Comparison of ENCODE assay signal across 19 mouse cellular contexts in the genomic region with DNA sequence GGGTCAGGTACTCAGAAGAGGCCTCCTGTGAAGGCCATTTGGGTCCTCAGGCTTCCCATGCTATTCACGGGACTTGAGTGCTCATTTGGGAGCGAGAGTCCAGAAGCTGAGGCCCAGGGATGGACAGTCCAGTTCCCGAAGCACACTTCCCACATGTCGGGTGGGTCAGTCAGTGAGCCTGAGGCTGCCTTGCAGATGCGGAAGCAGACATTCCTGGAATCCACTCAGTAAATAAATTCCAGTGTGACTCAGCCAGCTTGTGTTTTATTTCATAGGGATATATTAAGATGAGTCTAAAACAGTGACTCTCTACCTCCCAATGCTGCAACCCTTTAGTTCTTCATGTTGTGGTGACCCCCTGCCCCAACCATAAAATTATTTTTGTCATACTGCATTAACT. TPM values are rescaled to one million over a fixed set of nuclear protein-coding genes. Genes with fewer than 3 reads are reported as not detected.
A peak's percentile ranks its signal among the peaks of the same experiment; 100 is the strongest.
DNase-seq lines count a peak whose midpoint lies in the region; ATAC-seq and TF ChIP-seq lines count a peak whose summit lies in the region.
"Had no signal": no experiment of that assay in that cellular context is flagged by ENCODE, and none has a peak within 500 bp of the region (broad histone marks: within the 10 kb centered on the region; RNA-seq: fewer than 3 reads in every experiment).

No protein-coding gene starts in this region.

- DNase-seq in midbrain, embryonic 14.5 days: no peak
- DNase-seq in NIH3T3 (ENCODE audit: low read depth): peak; percentile 55
- DNase-seq in kidney, adult 2 months: no peak
- no peak for DNase-seq in layer of hippocampus, adult 11-12 months (ENCODE audit: low spot score)

- no peaks in the 10 kb centered on the region for H3K27me3 ChIP-seq in hindbrain, embryonic 15.5 days
- H3K27me3 ChIP-seq in hindbrain, embryonic 16.5 days (replicated peaks; ENCODE audit: control insufficient read depth, insufficient read depth, low read length): no peaks in the 10 kb centered on the region
- no peaks in the 10 kb centered on the region for H3K27me3 ChIP-seq in midbrain, embryonic 13.5 days
- H3K27me3 ChIP-seq in midbrain, embryonic 14.5 days (ENCODE audit: control insufficient read depth, insufficient read depth, low read length): no peaks in the 10 kb centered on the region
- no peaks in the 10 kb centered on the region for H3K27me3 ChIP-seq in kidney, adult 2 months (replicated peaks; ENCODE audit: control insufficient read depth, insufficient read depth, low read length)
- H3K27me3 ChIP-seq: embryonic facial prominence, embryonic 13.5 days; kidney, embryonic 15.5 days; limb, embryonic 13.5 days; megakaryocyte, embryonic 14.5 days had no signal

- H3K36me3 ChIP-seq in hindbrain, embryonic 15.5 days: peaks cover 8% of the 10 kb centered on the region; the same call in 1 of the 2 replicates
- H3K36me3 ChIP-seq in hindbrain, embryonic 16.5 days (ENCODE audit: control insufficient read depth, insufficient read depth, low read length): 0 out of 2 replicates have a peak, but pooled peaks cover 4% of the 10 kb centered on the region
- peaks cover 14% of the 10 kb centered on the region; the same call in 1 of the 2 replicates for H3K36me3 ChIP-seq in midbrain, embryonic 13.5 days
- no peaks in the 10 kb centered on the region for H3K36me3 ChIP-seq in midbrain, embryonic 14.5 days (ENCODE audit: control insufficient read depth, insufficient read depth, low read length)
- H3K36me3 ChIP-seq in kidney, adult 2 months (ENCODE audit: control insufficient read depth, insufficient read depth, low read length): no peaks in the 10 kb centered on the region

- H3K27ac ChIP-seq in hindbrain, embryonic 15.5 days (replicated peaks): no peak overlapping the region
- H3K27ac ChIP-seq in hindbrain, embryonic 16.5 days (ENCODE audit: low read depth, low read length): no peak overlapping the region
- no peak overlapping the region for H3K27ac ChIP-seq in midbrain, embryonic 13.5 days
- no peak overlapping the region for H3K27ac ChIP-seq in midbrain, embryonic 14.5 days (replicated peaks; ENCODE audit: low read depth, low read length)
- no peak overlapping the region for H3K27ac ChIP-seq in kidney, adult 2 months (ENCODE audit: insufficient read depth, low read depth, low read length)
- H3K27ac ChIP-seq: embryonic facial prominence, embryonic 13.5 days; kidney, embryonic 15.5 days; limb, embryonic 13.5 days had no signal

- H3K9me3 ChIP-seq in hindbrain, embryonic 15.5 days: no peaks in the 10 kb centered on the region
- no peaks in the 10 kb centered on the region for H3K9me3 ChIP-seq in hindbrain, embryonic 16.5 days (ENCODE audit: control insufficient read depth, low read length)
- no peaks in the 10 kb centered on the region for H3K9me3 ChIP-seq in midbrain, embryonic 13.5 days
- H3K9me3 ChIP-seq in midbrain, embryonic 14.5 days (ENCODE audit: control insufficient read depth, low read length): no peaks in the 10 kb centered on the region
- H3K9me3 ChIP-seq: embryonic facial prominence, embryonic 13.5 days; kidney, embryonic 15.5 days; limb, embryonic 13.5 days; megakaryocyte, embryonic 14.5 days had no signal

- TF ChIP-seq POLR2A in kidney, adult 2 months (IDR thresholded peaks at IDR 0.05; ENCODE audit: low read depth, low read length): no peak

- WGBS in hindbrain, embryonic 15.5 days: 95% methylated on average over 5 of the region's 5 CpGs
- 86% methylated on average over 5 of the region's 5 CpGs for WGBS in hindbrain, embryonic 16.5 days
- 85% methylated on average over 5 of the region's 5 CpGs for WGBS in midbrain, embryonic 13.5 days
- WGBS in midbrain, embryonic 14.5 days: 85% methylated on average over 5 of the region's 5 CpGs
- 61% methylated on average over 5 of the region's 5 CpGs for WGBS in kidney, adult 2 months

- H3K9ac ChIP-seq in hindbrain, embryonic 15.5 days: no peak overlapping the region
- no peak overlapping the region for H3K9ac ChIP-seq in hindbrain, embryonic 16.5 days (ENCODE audit: low read depth, low read length)
- H3K9ac ChIP-seq in midbrain, embryonic 13.5 days (replicated peaks): no peak overlapping the region
- no peak overlapping the region for H3K9ac ChIP-seq in midbrain, embryonic 14.5 days (replicated peaks; ENCODE audit: low read length)
- H3K9ac ChIP-seq: embryonic facial prominence, embryonic 13.5 days; kidney, embryonic 15.5 days; limb, embryonic 13.5 days had no signal

- no peak overlapping the region for H3K4me3 ChIP-seq in hindbrain, embryonic 15.5 days
- no peak overlapping the region for H3K4me3 ChIP-seq in hindbrain, embryonic 16.5 days (ENCODE audit: low read length)
- H3K4me3 ChIP-seq in midbrain, embryonic 13.5 days (replicated peaks): no peak overlapping the region
- no peak overlapping the region for H3K4me3 ChIP-seq in midbrain, embryonic 14.5 days (replicated peaks; ENCODE audit: low read depth, low read length)
- H3K4me3 ChIP-seq in kidney, adult 2 months (ENCODE audit: insufficient read depth, low read depth, low read length): no peak overlapping the region
- H3K4me3 ChIP-seq: embryonic facial prominence, embryonic 13.5 days; kidney, embryonic 15.5 days; limb, embryonic 13.5 days; megakaryocyte, embryonic 14.5 days had no signal

- H3K4me2 ChIP-seq in hindbrain, embryonic 15.5 days: no peak overlapping the region
- H3K4me2 ChIP-seq in hindbrain, embryonic 16.5 days (ENCODE audit: low read length): no peak overlapping the region
- H3K4me2 ChIP-seq in midbrain, embryonic 13.5 days (replicated peaks): no peak overlapping the region
- no peak overlapping the region for H3K4me2 ChIP-seq in midbrain, embryonic 14.5 days (ENCODE audit: low read length)
- H3K4me2 ChIP-seq: embryonic facial prominence, embryonic 13.5 days; kidney, embryonic 15.5 days; limb, embryonic 13.5 days had no signal

- ATAC-seq in hindbrain, embryonic 15.5 days (ENCODE audit: low FRiP score, low read depth): peak; percentile 2; the same call in 1 of the 2 replicates
- ATAC-seq in hindbrain, embryonic 16.5 days: no peak
- peak; percentile 18; the same call in 1 of the 2 replicates for ATAC-seq in midbrain, embryonic 13.5 days
- no peak for ATAC-seq in midbrain, embryonic 14.5 days (ENCODE audit: low FRiP score, low TSS enrichment)

- no peak for TF ChIP-seq CTCF in kidney, adult 2 months (conservative IDR thresholded peaks at IDR 0.05; ENCODE audit: insufficient read depth, insufficient read length, low read depth, low read length)

- H3K4me1 ChIP-seq in hindbrain, embryonic 15.5 days (replicated peaks): no peaks in the 10 kb centered on the region
- H3K4me1 ChIP-seq in hindbrain, embryonic 16.5 days (ENCODE audit: control insufficient read depth, insufficient read depth, low read depth, low read length): no peaks in the 10 kb centered on the region
- no peaks in the 10 kb centered on the region for H3K4me1 ChIP-seq in midbrain, embryonic 13.5 days (replicated peaks)
- no peaks in the 10 kb centered on the region for H3K4me1 ChIP-seq in midbrain, embryonic 14.5 days (ENCODE audit: control insufficient read depth, insufficient read depth, low read length)
- H3K4me1 ChIP-seq in kidney, adult 2 months (ENCODE audit: control insufficient read depth, insufficient read depth, low read length): no peaks in the 10 kb centered on the region
- H3K4me1 ChIP-seq: embryonic facial prominence, embryonic 13.5 days; limb, embryonic 13.5 days had no signal

RNA-seq across cellular contexts. Expression of a gene that starts 7.4 kb away (rescaled TPM):
- 22.4 and 28.1 TPM in 2 replicates for polyA plus RNA-seq in hindbrain, embryonic 15.5 days (2015; fragmentation: Nextera tagmentation; extraction: Ambion mirVana)
- polyA plus RNA-seq in hindbrain, embryonic 16.5 days (2015; fragmentation: Nextera tagmentation; extraction: Ambion mirVana): 26.6 and 27.3 TPM in 2 replicates
- 16.6 and 19.4 TPM in 2 replicates for polyA plus RNA-seq in midbrain, embryonic 13.5 days (2015; fragmentation: Nextera tagmentation; extraction: Ambion mirVana)
- polyA plus RNA-seq in midbrain, embryonic 14.5 days (2014; fragmentation: Nextera tagmentation; extraction: Ambion mirVana): 20.2 and 22.0 TPM in 2 replicates
- 10.4 and 12.7 TPM in 2 replicates for polyA plus RNA-seq in kidney, adult 2 months (2012; rRNA removed)

RNA-seq across cellular contexts. Expression of a gene that starts 58.1 kb away (rescaled TPM):
- not detected in 2 replicates for polyA plus RNA-seq in hindbrain, embryonic 15.5 days (2015; fragmentation: Nextera tagmentation; extraction: Ambion mirVana)
- 0.24 TPM in 1 of 2 replicates, not detected in the other for polyA plus RNA-seq in hindbrain, embryonic 16.5 days (2015; fragmentation: Nextera tagmentation; extraction: Ambion mirVana)
- not detected in 2 replicates for polyA plus RNA-seq in midbrain, embryonic 13.5 days (2015; fragmentation: Nextera tagmentation; extraction: Ambion mirVana)
- not detected in 2 replicates for polyA plus RNA-seq in midbrain, embryonic 14.5 days (2014; fragmentation: Nextera tagmentation; extraction: Ambion mirVana)
- polyA plus RNA-seq in kidney, adult 2 months (2012; rRNA removed): not detected in 2 replicates
- polyA plus RNA-seq: CD4-positive, CD25-positive, alpha-beta regulatory T cell, adult 4 months; embryonic facial prominence, embryonic 13.5 days; heart, embryonic 16.5 days; intestine, embryonic 14.5 days; kidney, embryonic 15.5 days; limb, embryonic 13.5 days; liver, embryonic 16.5 days; spleen, adult 2 months; stomach, embryonic 14.5 days; thymus, postnatal 0 days; urinary bladder, adult 2 months had no signal

Comparison
In these comparisons a context has a peak if more than half of its experiments do, and no peak if none do; other contexts are left out.
1. ATAC-seq: peak in hindbrain, embryonic 15.5 days (single experiment) and midbrain, embryonic 13.5 days (single experiment); none in hindbrain, embryonic 16.5 days (single experiment) and midbrain, embryonic 14.5 days (single experiment).